ENCODE assay signal across 8 mouse cellular contexts in genomic region chr3:116807811-116808506, GRCm38 (mm10). TPM values are rescaled to one million over a fixed set of nuclear protein-coding genes. Genes with fewer than 3 reads are reported as not detected.
A peak's percentile ranks its signal among the peaks of the same experiment; 100 is the strongest.
DNase-seq lines count a peak whose midpoint lies in the region; ATAC-seq and TF ChIP-seq lines count a peak whose summit lies in the region.

Agl (minus strand) TSS chr3:116808166.

- peak within 1 kb of the TSS; percentile 77 for H3K27ac ChIP-seq in forebrain, embryonic 13.5 days
- peak within 1 kb of the TSS; percentile 93 for H3K27ac ChIP-seq in liver, postnatal 0 days (ENCODE audit: low read depth)
- peak within 1 kb of the TSS; percentile 88 for H3K27ac ChIP-seq in neural tube, embryonic 14.5 days (ENCODE audit: low read depth, low read length)

- H3K36me3 ChIP-seq in E14TG2a.4 (ENCODE audit: insufficient read depth, low read length) = peaks cover 6% of the 10 kb centered on the region; the same call in 1 of the 2 replicates
- no peaks in the 10 kb centered on the region for H3K36me3 ChIP-seq in forebrain, embryonic 13.5 days (ENCODE audit: poor library complexity, severe bottlenecking)
- H3K36me3 ChIP-seq in liver, postnatal 0 days (replicated peaks; ENCODE audit: insufficient read depth, low read length) = peaks cover 6% of the 10 kb centered on the region
- no peaks in the 10 kb centered on the region for H3K36me3 ChIP-seq in neural tube, embryonic 14.5 days (ENCODE audit: control insufficient read depth, insufficient read depth, low read length)

- H3K4me2 ChIP-seq in forebrain, embryonic 13.5 days = peak within 1 kb of the TSS; percentile 71
- peak within 1 kb of the TSS; percentile 91 for H3K4me2 ChIP-seq in liver, postnatal 0 days (ENCODE audit: low read depth, low read length)
- peak within 1 kb of the TSS; percentile 84 for H3K4me2 ChIP-seq in neural tube, embryonic 14.5 days (ENCODE audit: low read depth, low read length)

- H3K4me1 ChIP-seq in E14TG2a.4 (replicated peaks; ENCODE audit: low read depth, low read length) = peaks cover 31% of the 10 kb centered on the region
- peaks cover 16% of the 10 kb centered on the region for H3K4me1 ChIP-seq in forebrain, embryonic 13.5 days
- H3K4me1 ChIP-seq in liver, postnatal 0 days (ENCODE audit: insufficient read depth) = peaks cover 28% of the 10 kb centered on the region
- H3K4me1 ChIP-seq in neural tube, embryonic 14.5 days (ENCODE audit: control insufficient read depth, insufficient read depth, low read length) = peaks cover 14% of the 10 kb centered on the region; the same call in 1 of the 2 replicates

- TF ChIP-seq EP300 in liver, postnatal 0 days (IDR thresholded peaks at IDR 0.05; ENCODE audit: low read depth) = peak; percentile 3; the same call in 1 of the 2 replicates

- no peaks in the 10 kb centered on the region for H3K27me3 ChIP-seq in E14TG2a.4 (ENCODE audit: insufficient read depth, low read length)
- H3K27me3 ChIP-seq in forebrain, embryonic 13.5 days = no peaks in the 10 kb centered on the region
- no peaks in the 10 kb centered on the region for H3K27me3 ChIP-seq in liver, postnatal 0 days (ENCODE audit: insufficient read depth, low read length)
- H3K27me3 ChIP-seq in neural tube, embryonic 14.5 days (ENCODE audit: control insufficient read depth, insufficient read depth, low read length) = peaks cover 3% of the 10 kb centered on the region; the same call in 1 of the 2 replicates

- peak within 1 kb of the TSS; percentile 80 for H3K9ac ChIP-seq in forebrain, embryonic 13.5 days
- H3K9ac ChIP-seq in liver, postnatal 0 days (replicated peaks) = peak within 1 kb of the TSS; percentile 88
- H3K9ac ChIP-seq in neural tube, embryonic 14.5 days (replicated peaks; ENCODE audit: low read depth, low read length) = peak within 1 kb of the TSS; percentile 77

- ATAC-seq in forebrain, embryonic 13.5 days = peak; percentile 100
- peak; percentile 98 for ATAC-seq in liver, postnatal 0 days
- ATAC-seq in neural tube, embryonic 14.5 days (ENCODE audit: low read depth) = peak; percentile 100

- under 1% methylated on average over 47 of the region's 57 CpGs for WGBS in forebrain, embryonic 13.5 days
- under 1% methylated on average over 56 of the region's 57 CpGs for WGBS in large intestine, adult 2 months
- WGBS in liver, postnatal 0 days (ENCODE audit: insufficient replicate concordance) = under 1% methylated on average over 54 of the region's 57 CpGs
- WGBS in neural tube, embryonic 14.5 days = 1% methylated on average over 56 of the region's 57 CpGs

- no peak for TF ChIP-seq CTCF in E14TG2a.4 (conservative IDR thresholded peaks at IDR 0.05; ENCODE audit: low read length)
- TF ChIP-seq CTCF in liver, postnatal 0 days (IDR thresholded peaks at IDR 0.05; ENCODE audit: low read depth) = no peak; the same call in 1 of the 2 replicates

- H3K9me3 ChIP-seq in E14TG2a.4 (ENCODE audit: low read length) = no peaks in the 10 kb centered on the region
- H3K9me3 ChIP-seq in forebrain, embryonic 13.5 days (replicated peaks) = no peaks in the 10 kb centered on the region
- H3K9me3 ChIP-seq in liver, postnatal 0 days (ENCODE audit: low read length) = no peaks in the 10 kb centered on the region
- no peaks in the 10 kb centered on the region for H3K9me3 ChIP-seq in neural tube, embryonic 14.5 days (ENCODE audit: control insufficient read depth, low read length)

- peak within 1 kb of the TSS; percentile 94 for H3K4me3 ChIP-seq in E14TG2a.4 (replicated peaks; ENCODE audit: low read length)
- H3K4me3 ChIP-seq in forebrain, embryonic 13.5 days = peak within 1 kb of the TSS; percentile 68
- peak within 1 kb of the TSS; percentile 89 for H3K4me3 ChIP-seq in liver, postnatal 0 days (ENCODE audit: low read depth, low read length)
- peak within 1 kb of the TSS; percentile 74 for H3K4me3 ChIP-seq in neural tube, embryonic 14.5 days (ENCODE audit: low read depth, low read length)

- intact Hi-C loops in heart, postnatal 10 days (cut with DNase I) = no loop called here

- peak; percentile 91 for DNase-seq in c-Kit-positive CD71-positive TER-119-positive erythroid progenitor cells, embryonic 14.5 days (ENCODE audit: low spot score)
- peak; percentile 98 for DNase-seq in heart, postnatal 10 days
- peak; percentile 75 for DNase-seq in large intestine, adult 2 months (ENCODE audit: low read depth, low spot score)
- DNase-seq in liver, postnatal 0 days = peak; percentile 96
- DNase-seq in testis, postnatal 10 days (ENCODE audit: low spot score) = peak; percentile 98

RNA-seq across cellular contexts. Expression of gene Agl, which starts in this region (rescaled TPM):
- 12.7 and 13.8 TPM in 2 replicates for polyA plus RNA-seq in forebrain, embryonic 13.5 days (2015; fragmentation: Nextera tagmentation; extraction: Ambion mirVana)
- 100 to 1,000 TPM; 144 to 148 TPM for total RNA-seq in heart, postnatal 10 days (2021)
- polyA plus RNA-seq in large intestine, adult 2 months (2012; rRNA removed) = 2.4 and 4.6 TPM in 2 replicates
- polyA plus RNA-seq in liver, postnatal 0 days (2015; fragmentation: Nextera tagmentation; extraction: Ambion mirVana) = 8.4 and 9.1 TPM in 2 replicates
- 22.3 and 22.5 TPM in 2 replicates for polyA plus RNA-seq in neural tube, embryonic 14.5 days (2014; fragmentation: Nextera tagmentation; extraction: Ambion mirVana)

Comparison
In these comparisons a context has a peak if more than half of its experiments do, and no peak if none do; other contexts are left out.
1. Peak in every context shown above with its lines: DNase-seq, ATAC-seq, H3K4me3 ChIP-seq and H3K27ac ChIP-seq.